Mouse (Mus musculus): ENCODE measurements at regions not wholly inside any gene's neighbourhood (a gene's known extent, or its start where the extent isn't known, plus 50 kb on each side); places are given as distances from the start of the nearest gene placed in this dataset.

DNA sequence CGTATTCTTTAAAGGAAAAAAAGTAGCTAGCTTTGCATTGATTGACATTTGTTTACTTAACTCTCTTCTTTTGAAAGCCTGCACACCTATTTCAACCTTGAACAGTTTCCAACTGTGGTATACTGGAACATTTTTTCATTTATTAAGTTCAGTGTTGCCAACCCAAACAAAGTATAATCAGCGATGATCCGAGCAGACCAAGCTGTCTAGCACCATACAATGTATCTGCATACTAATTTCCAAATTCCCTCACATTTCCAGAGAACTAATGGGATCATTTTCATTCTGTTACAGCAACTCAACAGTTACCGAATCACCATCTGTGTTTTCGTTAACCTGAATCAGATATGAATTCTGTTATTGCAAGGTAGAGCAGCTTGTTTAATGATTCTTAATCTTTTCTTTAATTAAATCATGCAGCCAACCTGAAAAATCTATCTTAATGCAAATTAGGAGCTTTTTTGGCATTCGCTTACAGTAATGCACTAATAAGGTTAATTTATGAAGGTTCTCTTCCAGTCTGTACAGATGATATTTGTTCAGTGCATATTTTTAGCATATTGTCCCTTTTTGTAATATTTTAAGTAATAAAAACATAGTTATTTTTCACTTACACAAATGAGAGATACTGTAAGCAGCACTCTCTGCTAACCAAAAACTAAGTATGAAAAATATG, 719.5 kb upstream of the Zeb2 start:
- Histone ChIP-seq H3K36me3 (ENCODE audit: insufficient read depth) (no peaks in the 10 kb centered on the region), H3K4me1 (ENCODE audit: insufficient read depth) (no peaks in the 10 kb centered on the region), H3K27ac (ENCODE audit: low read depth, low read length) (no peak overlapping the region), H3K27me3 (ENCODE audit: insufficient read depth, low read length) (no peaks in the 10 kb centered on the region), H3K9ac (no peak overlapping the region), H3K4me2 (ENCODE audit: low read depth) (no peak overlapping the region), H3K4me3 (ENCODE audit: low read depth, low read length) (no peak overlapping the region), H3K9me3 (ENCODE audit: low read length) (no peaks in the 10 kb centered on the region)
- no peak for TF ChIP-seq CTCF (IDR thresholded peaks at IDR 0.05; ENCODE audit: low read depth)
- ATAC-seq (no peak), DNase-seq (peak; percentile 8)
- 40% methylated on average over 6 of the region's 6 CpGs for WGBS

DNA sequence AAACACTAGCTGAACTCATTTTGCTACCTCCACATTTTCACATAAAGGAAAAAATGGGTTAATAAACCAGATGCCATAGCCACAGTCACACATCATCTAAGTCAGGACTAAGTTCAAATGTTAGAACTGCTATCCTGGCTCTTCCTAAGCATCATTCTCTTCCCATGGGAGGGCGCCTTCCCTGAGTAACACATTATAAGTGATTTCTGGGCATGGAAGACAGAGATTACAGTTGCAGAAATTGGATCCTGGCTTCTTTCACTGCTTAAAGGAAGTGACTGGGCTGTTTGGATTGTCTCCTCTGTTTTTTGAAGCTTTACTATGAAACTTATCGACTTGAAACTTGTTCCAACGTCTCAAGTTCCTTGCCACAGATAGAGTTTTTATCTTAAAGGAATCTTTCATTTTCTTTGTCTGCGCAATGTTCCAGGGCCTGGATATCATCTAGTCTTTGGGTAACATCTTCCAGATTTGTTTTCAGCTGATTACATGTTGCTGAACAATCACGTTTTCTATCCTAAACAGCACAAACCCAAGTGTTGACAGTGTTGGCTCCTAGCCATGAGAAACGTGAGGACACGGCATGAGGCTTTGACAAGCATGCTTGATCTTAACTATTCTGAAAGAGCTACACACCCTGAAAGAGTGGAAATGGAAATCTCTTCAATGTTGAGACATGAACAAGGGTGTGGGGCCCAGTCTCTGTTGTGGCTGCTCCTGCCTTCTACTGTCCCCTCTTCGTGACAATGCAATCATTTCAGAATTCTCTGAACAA, 700.9 kb upstream of the Zeb2 start:
- TF ChIP-seq CTCF (IDR thresholded peaks at IDR 0.05; ENCODE audit: low read depth), result no peak
- Histone ChIP-seq H3K36me3 (ENCODE audit: insufficient read depth) (no peaks in the 10 kb centered on the region), H3K4me3 (ENCODE audit: low read depth, low read length) (no peak overlapping the region), H3K9ac (no peak overlapping the region), H3K9me3 (ENCODE audit: low read length) (no peaks in the 10 kb centered on the region), H3K27me3 (ENCODE audit: insufficient read depth, low read length) (no peaks in the 10 kb centered on the region), H3K4me1 (ENCODE audit: insufficient read depth) (no peaks in the 10 kb centered on the region), H3K4me2 (ENCODE audit: low read depth) (no peak overlapping the region), H3K27ac (ENCODE audit: low read depth, low read length) (no peak overlapping the region)
- DNase-seq (peak; percentile 20), ATAC-seq (no peak)
- 63% methylated on average over 8 of the region's 8 CpGs for WGBS

DNA sequence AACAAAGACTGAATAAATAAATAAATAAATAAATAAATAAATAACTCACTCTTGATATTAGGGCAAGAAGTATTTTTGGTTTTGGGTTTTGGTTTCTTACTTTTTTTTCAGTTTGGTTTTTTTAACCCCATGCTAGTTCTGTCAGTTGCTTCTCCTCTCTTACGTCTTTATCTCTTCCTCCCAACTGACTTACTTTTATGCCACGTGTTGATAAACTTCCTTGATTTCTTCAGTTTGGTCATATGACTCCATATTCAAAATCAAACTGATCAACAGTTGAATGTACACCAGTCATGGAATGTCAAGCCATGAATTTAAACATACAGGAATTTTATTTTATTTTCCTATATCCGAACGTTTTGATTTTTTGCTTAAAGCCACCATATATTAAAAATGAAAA, 697.5 kb upstream of the Zeb2 start:
- no peaks in the 10 kb centered on the region for H3K36me3 ChIP-seq (ENCODE audit: insufficient read depth)
- ATAC-seq (no peak), DNase-seq (no peak)
- WGBS, result 97% methylated on average over 4 of the region's 4 CpGs
- no peaks in the 10 kb centered on the region for H3K27me3 ChIP-seq (ENCODE audit: insufficient read depth, low read length)
- TF ChIP-seq CTCF (IDR thresholded peaks at IDR 0.05; ENCODE audit: low read depth), result no peak
- H3K4me3 ChIP-seq (ENCODE audit: low read depth, low read length), result no peak overlapping the region
- H3K4me2 ChIP-seq (ENCODE audit: low read depth), result no peak overlapping the region
- H3K4me1 ChIP-seq (ENCODE audit: insufficient read depth), result no peaks in the 10 kb centered on the region
- H3K27ac ChIP-seq (ENCODE audit: low read depth, low read length), result no peak overlapping the region
- H3K9ac ChIP-seq, result no peak overlapping the region
- H3K9me3 ChIP-seq (ENCODE audit: low read length), result no peaks in the 10 kb centered on the region

DNA sequence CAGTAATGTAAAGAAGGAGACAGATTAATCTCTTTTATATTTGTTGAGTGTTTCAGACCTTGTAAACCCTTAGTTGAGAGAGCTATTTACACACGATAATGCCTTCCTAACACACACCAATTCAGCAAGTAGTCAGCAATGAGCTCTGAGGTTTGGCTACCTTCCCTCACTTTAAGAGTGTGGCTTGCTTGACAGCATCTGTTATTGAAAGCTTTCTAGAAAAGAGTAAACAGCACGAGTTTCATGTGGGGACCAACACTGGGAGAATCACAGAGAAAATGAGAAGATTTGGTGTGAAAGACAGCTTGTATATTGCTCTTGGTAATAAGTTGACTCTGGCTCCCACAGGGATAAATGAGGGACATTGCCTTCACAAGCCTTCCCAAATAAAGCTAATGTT, 688.1 kb upstream of the Zeb2 start:
- DNase-seq (no peak), ATAC-seq (no peak)
- Histone ChIP-seq H3K4me3 (ENCODE audit: low read depth, low read length) (no peak overlapping the region), H3K9me3 (ENCODE audit: low read length) (no peaks in the 10 kb centered on the region), H3K4me2 (ENCODE audit: low read depth) (no peak overlapping the region), H3K27me3 (ENCODE audit: insufficient read depth, low read length) (no peaks in the 10 kb centered on the region), H3K4me1 (ENCODE audit: insufficient read depth) (no peaks in the 10 kb centered on the region), H3K27ac (ENCODE audit: low read depth, low read length) (no peak overlapping the region), H3K9ac (no peak overlapping the region), H3K36me3 (ENCODE audit: insufficient read depth) (no peaks in the 10 kb centered on the region)
- 38% methylated on average over 2 of the region's 2 CpGs for WGBS
- TF ChIP-seq CTCF (IDR thresholded peaks at IDR 0.05; ENCODE audit: low read depth), result no peak

DNA sequence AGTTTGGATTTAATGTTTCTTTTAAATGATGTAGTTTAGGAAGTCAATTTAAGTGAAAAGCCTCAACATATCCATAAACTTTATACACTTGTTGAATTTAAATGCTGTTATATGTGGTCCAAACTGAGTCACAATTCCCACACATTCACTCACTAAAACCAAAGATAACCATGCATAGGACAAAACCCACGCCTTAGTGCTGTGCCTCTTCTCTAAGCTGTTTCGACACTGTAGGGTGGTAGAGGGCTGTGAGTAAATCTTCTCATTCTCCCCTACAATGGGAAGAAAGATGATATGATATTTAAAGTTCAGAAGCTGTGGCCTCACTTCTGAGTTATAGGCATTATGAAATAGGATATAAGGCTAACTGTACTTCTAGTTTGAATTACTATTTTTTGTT, 682.9 kb upstream of the Zeb2 start:
- no peaks in the 10 kb centered on the region for H3K36me3 ChIP-seq (ENCODE audit: insufficient read depth)

DNA sequence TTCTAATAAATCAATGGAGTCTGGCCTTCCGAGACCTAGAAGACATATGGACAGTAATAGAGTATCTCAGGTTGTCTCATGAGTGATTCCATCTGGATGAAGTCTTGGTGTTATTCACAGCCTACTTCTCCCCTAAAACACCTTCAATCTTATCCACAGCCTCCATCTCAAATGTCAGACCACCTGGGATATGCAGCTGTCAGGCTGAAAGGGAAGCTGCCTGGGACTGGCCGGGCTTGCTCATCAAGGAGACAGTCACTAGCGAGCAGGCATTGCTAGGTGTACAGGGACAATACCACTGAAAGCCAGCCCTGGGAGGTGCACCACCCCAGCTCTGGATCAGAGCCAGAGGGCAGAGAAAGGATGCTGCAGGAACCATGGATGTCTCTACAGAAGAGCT, 676.4 kb upstream of the Zeb2 start:
- H3K27ac ChIP-seq (ENCODE audit: low read depth, low read length), result no peak overlapping the region
- H3K9me3 ChIP-seq (ENCODE audit: low read length), result no peaks in the 10 kb centered on the region
- no peaks in the 10 kb centered on the region for H3K4me1 ChIP-seq (ENCODE audit: insufficient read depth)
- ATAC-seq, result no peak
- no peak overlapping the region for H3K9ac ChIP-seq
- DNase-seq, result no peak
- no peak overlapping the region for H3K4me3 ChIP-seq (ENCODE audit: low read depth, low read length)
- H3K36me3 ChIP-seq (ENCODE audit: insufficient read depth), result no peaks in the 10 kb centered on the region
- no peak for TF ChIP-seq CTCF (IDR thresholded peaks at IDR 0.05; ENCODE audit: low read depth)
- H3K4me2 ChIP-seq (ENCODE audit: low read depth), result no peak overlapping the region
- 57% methylated on average over 3 of the region's 3 CpGs for whole genome bisulfite sequencing
- H3K27me3 ChIP-seq (ENCODE audit: insufficient read depth, low read length), result no peaks in the 10 kb centered on the region

More for the DNA sequence above, 682.9 kb upstream of the Zeb2 start:
- WGBS, result 91% methylated on average over 2 of the region's 2 CpGs
- Histone ChIP-seq H3K4me2 (ENCODE audit: low read depth) (no peak overlapping the region), H3K27me3 (ENCODE audit: insufficient read depth, low read length) (no peaks in the 10 kb centered on the region), H3K4me1 (ENCODE audit: insufficient read depth) (no peaks in the 10 kb centered on the region), H3K9ac (no peak overlapping the region), H3K27ac (ENCODE audit: low read depth, low read length) (no peak overlapping the region), H3K9me3 (ENCODE audit: low read length) (no peaks in the 10 kb centered on the region), H3K4me3 (ENCODE audit: low read depth, low read length) (no peak overlapping the region)
- DNase-seq (no peak), ATAC-seq (no peak)
- no peak for TF ChIP-seq CTCF (IDR thresholded peaks at IDR 0.05; ENCODE audit: low read depth)

DNA sequence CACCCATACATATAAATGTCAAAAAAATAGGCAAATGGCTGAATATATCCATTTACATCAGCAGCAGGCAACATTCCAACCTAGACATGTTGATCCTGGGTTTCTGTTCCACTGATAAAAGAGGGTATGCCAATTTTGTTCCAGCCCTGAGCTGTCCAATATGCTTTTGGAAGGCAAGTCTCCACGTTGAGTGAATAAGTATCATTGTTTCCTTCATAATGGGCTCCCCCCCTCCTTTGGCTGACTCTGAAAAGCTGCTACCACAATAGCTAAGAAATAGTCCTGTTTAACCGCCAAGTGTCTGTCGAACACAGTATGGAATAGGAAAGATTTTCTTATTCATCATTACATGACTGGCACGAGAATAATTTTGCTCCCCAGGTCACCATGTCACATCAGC, 672.5 kb upstream of the Zeb2 start:
- 16% methylated on average over 4 of the region's 4 CpGs for WGBS
- Histone ChIP-seq H3K4me2 (ENCODE audit: low read depth) (no peak overlapping the region), H3K36me3 (ENCODE audit: insufficient read depth) (no peaks in the 10 kb centered on the region), H3K4me3 (ENCODE audit: low read depth, low read length) (no peak overlapping the region), H3K27ac (ENCODE audit: low read depth, low read length) (no peak overlapping the region), H3K27me3 (ENCODE audit: insufficient read depth, low read length) (no peaks in the 10 kb centered on the region), H3K9me3 (ENCODE audit: low read length) (no peaks in the 10 kb centered on the region), H3K4me1 (ENCODE audit: insufficient read depth) (no peaks in the 10 kb centered on the region), H3K9ac (no peak overlapping the region)
- no peak for TF ChIP-seq CTCF (IDR thresholded peaks at IDR 0.05; ENCODE audit: low read depth)
- DNase-seq (no peak), ATAC-seq (peak; percentile 40; the same call in 1 of the 2 replicates)

All from forebrain, postnatal 0 days (tissue).